Mouse (Mus musculus) macrophage (primary cell): ENCODE results near the gene Ankfy1. TPM values are rescaled to one million over a fixed set of nuclear protein-coding genes. Genes with fewer than 3 reads are reported as not detected.
"Not testable (repeated sequence)": the region's sequence is repeated elsewhere in the genome, so short reads cannot be mapped to it uniquely, and the experiment has no call there.

ENCODE experiments used
- H3K27ac ChIP-seq: fragments of 350-480 bp; formaldehyde crosslinking; 2 replicates; pipeline ENCODE4 v1.9.0; 2021
- H3K36me3 ChIP-seq: fragments of 350-480 bp; formaldehyde crosslinking; 2 replicates; pipeline ENCODE4 v1.9.0; 2021; ENCODE audit errors: inconsistent target
- H3K4me3 ChIP-seq: fragments of 350-480 bp; formaldehyde crosslinking; 2 replicates; pipeline ENCODE4 v1.9.0; 2021; ENCODE audit errors: inconsistent target
- H3K79me2 ChIP-seq: fragments of 350-480 bp; formaldehyde crosslinking; 2 replicates; pipeline ENCODE4 v1.9.0; 2021; ENCODE audit errors: inconsistent target
- WGBS: methylation state at CpG from one replicate; pipeline ENCODE4 v1.1.7; 2026; ENCODE audit warnings: inconsistent platforms; ENCODE audit not compliant: missing documents; 5-methylcytosine and 5-hydroxymethylcytosine counted together
- polyA plus RNA-seq: library from polyadenylated mRNA; stranded (reverse); fragments of 250-400 nt; gene quantifications from 3 replicates; pipeline ENCODE4 v1.2.4, GENCODE M21; 2018; ENCODE audit warnings: inconsistent platforms

The Ankfy1 gene
- polyA plus RNA-seq, 1 experiment from 2014 or later: 49.5 TPM

GRCm38 (mm10) chr11:72688242-72688641, 1.6 kb upstream of the Ankfy1 start:
- Histone ChIP-seq H3K4me3 (no peak overlapping the region), H3K27ac (no peak overlapping the region), H3K36me3 (no peaks in the 10 kb centered on the region), H3K79me2 (peaks cover 31% of the 10 kb centered on the region)
- WGBS: 77% methylated on average over 5 of the region's 5 CpGs

DNA sequence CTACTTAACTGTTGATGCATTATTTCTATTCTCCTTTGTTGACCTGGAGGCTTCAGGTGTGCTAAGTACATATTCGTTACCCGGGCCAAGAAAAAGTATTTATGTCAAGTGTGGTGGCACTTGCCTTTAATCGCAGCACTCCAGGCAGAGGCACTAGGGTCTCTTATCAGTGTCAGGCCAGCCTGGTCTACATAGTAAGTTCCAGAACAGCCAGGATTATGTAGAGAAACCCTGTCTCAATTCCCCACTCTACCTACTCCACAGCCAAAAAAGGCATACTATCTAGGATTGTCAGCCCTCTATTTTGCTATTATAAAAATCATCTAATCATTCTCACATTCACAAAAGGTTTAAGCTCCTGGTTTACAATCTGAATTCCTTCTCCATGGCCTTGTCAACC, 691 bp upstream of the Ankfy1 start:
- Histone ChIP-seq H3K79me2 (peaks cover 40% of the 10 kb centered on the region), H3K27ac (peak overlapping the region; percentile 98), H3K36me3 (no peaks in the 10 kb centered on the region), H3K4me3 (peak overlapping the region; percentile 95)
- WGBS: 74% methylated on average over 3 of the region's 3 CpGs

- no peaks in the 10 kb centered on the region for H3K36me3 ChIP-seq
- WGBS: 85% methylated on average over 4 of the region's 4 CpGs
- H3K4me3 ChIP-seq: no peak overlapping the region
- H3K79me2 ChIP-seq: peaks cover 71% of the 10 kb centered on the region
- peak overlapping the region; percentile 98 for H3K27ac ChIP-seq
Measured at GRCm38 (mm10) chr11:72692353-72692752, 2.5 kb downstream of the Ankfy1 start.

GRCm38 (mm10) chr11:72695025-72695424, 5.2 kb downstream of the Ankfy1 start:
- H3K4me3 ChIP-seq: no peak overlapping the region
- no peak overlapping the region for H3K27ac ChIP-seq
- H3K79me2 ChIP-seq: peaks cover 98% of the 10 kb centered on the region
- H3K36me3 ChIP-seq: no peaks in the 10 kb centered on the region
- 97% methylated on average over 3 of the region's 3 CpGs for whole genome bisulfite sequencing

GRCm38 (mm10) chr11:72696368-72696971, 6.7 kb downstream of the Ankfy1 start:
- no peak overlapping the region for H3K4me3 ChIP-seq
- H3K79me2 ChIP-seq: peaks cover 99% of the 10 kb centered on the region
- H3K27ac ChIP-seq: peak overlapping the region; percentile 73
- WGBS: 100% methylated on average over 1 of the region's 2 CpGs
- H3K36me3 ChIP-seq: 0 out of 2 replicates have a peak, but pooled peaks cover 5% of the 10 kb centered on the region

GRCm38 (mm10) chr11:72697323-72697722, 7.5 kb downstream of the Ankfy1 start:
- H3K79me2 ChIP-seq: peaks cover 99% of the 10 kb centered on the region
- 0 out of 2 replicates have a peak, but pooled peaks cover 8% of the 10 kb centered on the region for H3K36me3 ChIP-seq
- H3K4me3 ChIP-seq: no peak overlapping the region
- peak overlapping the region; percentile 73 for H3K27ac ChIP-seq

DNA sequence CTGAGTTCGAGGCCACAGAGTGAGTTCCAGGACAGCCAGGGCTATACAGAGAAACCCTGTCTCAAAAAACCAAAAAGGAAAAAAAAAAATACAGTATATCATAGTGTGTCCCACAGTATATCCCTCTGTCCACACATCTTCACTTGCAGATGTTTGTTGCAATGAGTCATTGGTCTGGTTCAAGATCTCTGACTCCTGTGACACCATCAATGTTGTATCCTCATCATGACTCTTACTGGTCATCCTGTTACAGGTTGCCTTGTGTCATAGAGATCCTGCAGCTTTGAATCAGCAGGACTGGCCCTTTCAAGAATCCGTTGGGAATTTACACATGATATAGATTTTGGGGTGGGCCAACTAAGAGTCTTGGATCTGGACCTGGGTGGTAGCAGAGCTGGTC, 15.3 kb downstream of the Ankfy1 start:
- H3K4me3 ChIP-seq, H3K27ac ChIP-seq: not testable (repeated sequence)
- Histone ChIP-seq H3K79me2 (peaks cover 100% of the 10 kb centered on the region), H3K36me3 (peaks cover 25% of the 10 kb centered on the region; the same call in 1 of the 2 replicates)
- 95% methylated on average over 2 of the region's 2 CpGs for WGBS

GRCm38 (mm10) chr11:72712721-72713120, 22.9 kb downstream of the Ankfy1 start:
- Histone ChIP-seq H3K27ac (no peak overlapping the region), H3K36me3 (peaks cover 53% of the 10 kb centered on the region), H3K79me2 (peaks cover 100% of the 10 kb centered on the region), H3K4me3 (no peak overlapping the region)
- WGBS: 96% methylated on average over 5 of the region's 5 CpGs

DNA sequence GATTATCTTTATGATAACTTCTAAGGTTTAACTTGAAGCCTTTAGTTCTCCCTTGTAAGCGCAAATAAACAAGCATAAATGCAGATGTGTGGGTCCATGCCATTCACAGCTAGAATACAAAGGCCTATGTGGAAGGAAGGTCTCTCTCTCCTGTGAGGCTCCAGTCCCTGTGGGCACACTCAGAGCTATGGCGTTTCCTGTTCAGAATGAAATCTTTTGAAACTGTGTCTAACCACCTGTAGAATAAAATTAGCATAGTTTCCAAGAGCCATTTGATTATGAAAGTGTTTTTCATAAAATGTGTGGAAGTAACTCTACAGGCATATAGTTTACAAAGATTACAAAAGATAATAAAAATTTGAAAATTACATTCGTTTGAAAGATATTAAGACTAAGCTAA, 28.4 kb downstream of the Ankfy1 start:
- Histone ChIP-seq H3K79me2 (peaks cover 99% of the 10 kb centered on the region), H3K36me3 (peaks cover 72% of the 10 kb centered on the region), H3K4me3 (no peak overlapping the region), H3K27ac (no peak overlapping the region)
- WGBS: 72% methylated on average over 3 of the region's 3 CpGs

DNA sequence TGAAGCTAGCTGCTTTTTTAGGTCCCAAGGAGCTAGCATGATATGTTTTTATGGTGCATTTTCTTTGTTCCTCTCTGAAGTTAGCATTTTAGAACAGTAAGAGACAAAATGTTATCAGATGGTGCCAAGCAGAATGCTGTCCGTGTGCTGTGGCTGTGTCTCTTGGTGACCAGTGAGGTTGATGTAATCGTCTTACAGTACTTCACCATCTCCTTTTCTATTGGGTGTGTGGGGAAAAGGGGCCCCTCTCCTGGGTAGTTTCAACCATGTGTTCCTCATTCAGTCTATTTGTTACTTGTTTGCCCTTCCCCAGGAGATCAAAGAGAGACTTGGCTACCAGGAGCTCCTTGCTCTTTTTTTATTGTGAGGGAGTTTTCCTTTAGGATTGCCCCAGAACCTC, 33.4 kb downstream of the Ankfy1 start:
- WGBS: 68% methylated on average over 2 of the region's 2 CpGs
- no peak overlapping the region for H3K4me3 ChIP-seq
- peaks cover 58% of the 10 kb centered on the region for H3K36me3 ChIP-seq
- H3K79me2 ChIP-seq: peaks cover 99% of the 10 kb centered on the region
- H3K27ac ChIP-seq: no peak overlapping the region

GRCm38 (mm10) chr11:72723871-72724270, 34.1 kb downstream of the Ankfy1 start:
- Histone ChIP-seq H3K27ac (no peak overlapping the region), H3K36me3 (peaks cover 59% of the 10 kb centered on the region), H3K4me3 (no peak overlapping the region), H3K79me2 (peaks cover 99% of the 10 kb centered on the region)

DNA sequence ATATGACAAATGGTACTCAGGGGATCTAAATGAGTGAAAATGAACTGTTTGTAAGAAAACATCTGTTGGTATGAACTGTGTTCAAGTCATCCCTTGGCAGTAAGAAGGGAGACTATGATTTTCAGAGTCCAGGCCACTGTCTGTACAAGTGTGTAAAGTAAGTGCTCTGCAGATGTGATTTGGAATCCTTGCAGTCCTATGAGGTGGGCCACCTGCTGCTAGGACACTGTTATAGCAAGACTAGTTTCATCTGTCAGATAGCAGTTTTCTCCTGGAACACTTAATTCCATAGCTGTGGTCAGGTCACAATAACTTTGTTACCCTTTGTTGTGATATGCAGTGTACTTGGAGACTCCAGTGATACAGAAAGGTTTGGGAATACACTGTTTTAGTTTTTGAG, 36.2 kb downstream of the Ankfy1 start:
- Histone ChIP-seq H3K27ac (no peak overlapping the region), H3K36me3 (peaks cover 72% of the 10 kb centered on the region), H3K79me2 (peaks cover 86% of the 10 kb centered on the region), H3K4me3 (no peak overlapping the region)

DNA sequence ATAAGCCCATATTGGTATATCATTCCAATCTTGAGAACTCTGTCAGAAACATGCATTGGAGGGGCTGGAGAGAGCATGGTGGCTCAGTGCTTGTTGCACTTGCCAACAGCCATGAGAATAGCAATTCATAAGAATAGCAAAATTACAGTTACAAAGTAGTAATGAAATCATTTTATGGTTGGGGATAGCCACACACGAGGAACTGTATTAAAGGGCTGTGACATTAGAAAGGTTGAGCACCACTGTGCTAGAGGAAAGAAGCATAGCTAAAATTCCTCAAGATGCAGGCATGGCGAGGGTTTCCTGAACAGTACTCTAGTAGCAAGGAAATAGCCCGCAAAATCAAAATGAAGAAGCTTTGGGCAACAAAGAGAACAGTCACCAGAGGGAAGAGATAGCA, 43.9 kb downstream of the Ankfy1 start:
- Histone ChIP-seq H3K79me2 (peaks cover 84% of the 10 kb centered on the region; the same call in 1 of the 2 replicates), H3K4me3 (no peak overlapping the region), H3K36me3 (peaks cover 70% of the 10 kb centered on the region), H3K27ac (no peak overlapping the region)
- WGBS: 92% methylated on average over 3 of the region's 3 CpGs

DNA sequence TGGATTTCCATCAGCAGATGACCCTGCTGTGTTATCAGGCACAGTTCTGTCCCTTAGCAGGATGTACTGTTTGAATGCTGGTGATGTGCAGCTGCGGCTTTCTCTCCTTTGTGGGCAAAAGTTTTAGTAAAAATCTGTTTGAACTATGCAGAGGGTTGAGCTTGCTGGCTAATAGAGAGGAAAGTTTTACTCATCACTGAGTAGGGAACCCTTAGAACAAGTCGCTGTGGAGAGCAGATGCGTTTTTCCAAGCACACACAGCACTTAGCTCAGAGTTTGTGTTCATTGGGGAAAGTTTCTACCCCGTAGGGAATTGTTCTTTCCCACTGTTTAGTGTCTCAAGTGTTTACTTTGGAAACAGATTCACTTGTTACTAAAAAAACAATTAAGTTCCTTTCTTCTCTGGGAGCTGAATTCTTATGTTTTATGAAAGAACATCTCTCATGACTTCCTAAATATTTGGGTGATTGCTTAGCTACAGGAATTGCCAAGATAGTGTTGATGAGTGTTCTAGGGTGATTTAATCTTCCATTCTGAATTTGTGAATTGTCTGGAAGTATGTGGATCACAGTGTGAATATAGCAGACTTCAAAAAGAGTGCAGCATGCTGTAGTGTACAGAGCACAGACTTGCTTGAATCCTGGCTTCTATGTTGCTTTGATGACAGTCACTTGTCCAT, 45.2 kb downstream of the Ankfy1 start:
- Histone ChIP-seq H3K27ac (no peak overlapping the region), H3K36me3 (peaks cover 71% of the 10 kb centered on the region), H3K4me3 (no peak overlapping the region), H3K79me2 (peaks cover 91% of the 10 kb centered on the region; the same call in 1 of the 2 replicates)
- 96% methylated on average over 4 of the region's 4 CpGs for WGBS

DNA sequence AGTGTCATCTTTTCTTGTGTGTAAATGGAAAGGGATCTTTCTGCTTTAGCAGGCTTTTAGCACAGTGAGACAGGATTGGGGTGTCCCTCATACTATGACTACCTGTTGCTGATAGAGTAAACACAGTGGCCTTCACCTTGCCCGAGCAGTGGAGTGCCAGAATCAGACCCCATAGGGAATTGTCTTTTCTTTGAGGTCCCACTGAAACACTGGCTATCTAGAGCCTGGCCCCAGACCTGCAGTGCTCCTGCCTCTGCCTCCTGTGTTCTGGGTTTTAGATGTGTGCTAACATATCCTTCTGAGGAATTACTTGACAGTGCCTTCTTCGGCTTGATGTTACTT, 45.7 kb downstream of the Ankfy1 start:
- Histone ChIP-seq H3K79me2 (peaks cover 94% of the 10 kb centered on the region; the same call in 1 of the 2 replicates), H3K36me3 (peaks cover 71% of the 10 kb centered on the region), H3K27ac (no peak overlapping the region), H3K4me3 (no peak overlapping the region)
- 94% methylated on average over 2 of the region's 2 CpGs for WGBS

GRCm38 (mm10) chr11:72736320-72736719, 46.5 kb downstream of the Ankfy1 start:
- no peak overlapping the region for H3K4me3 ChIP-seq
- peaks cover 89% of the 10 kb centered on the region; the same call in 1 of the 2 replicates for H3K79me2 ChIP-seq
- WGBS: 100% methylated on average over 1 of the region's 1 CpGs
- peaks cover 70% of the 10 kb centered on the region for H3K36me3 ChIP-seq
- H3K27ac ChIP-seq: no peak overlapping the region
